Mouse (Mus musculus): ENCODE measurements at regions not wholly inside any gene's neighbourhood (a gene's known extent, or its start where the extent isn't known, plus 50 kb on each side); places are given as distances from the start of the nearest gene placed in this dataset.

GRCm38 (mm10) chr12:39714169-39714794 lies 323.5 kb downstream of the Arl4a start:
- TF ChIP-seq POLR2A (IDR thresholded peaks at IDR 0.05; ENCODE audit: extremely low read depth, insufficient read depth, low read length) (no peak), CTCF (IDR thresholded peaks at IDR 0.05; ENCODE audit: low read depth, low read length) (no peak)
